Mouse (Mus musculus): ENCODE results near the gene Spindoc. TPM values are rescaled to one million over a fixed set of nuclear protein-coding genes. Genes with fewer than 3 reads are reported as not detected.

The Spindoc gene
- total RNA-seq, 2 experiments from 2014 or later = 21.8 to 23.2 TPM

- intact Hi-C loops (cut with DNase I) = loop anchor here (5.0 to 10.0 kb wide), 4 partner anchors 34 to 276 kb away; partner anchors contain the start of gene Spindoc
- peak; percentile 10 to 22 for DNase-seq
Observed at GRCm38 (mm10) chr19:7340780-7341475, 41.9 kb downstream of the Spindoc start.

GRCm38 (mm10) chr19:7340371-7340779, 42.4 kb downstream of the Spindoc start:
- peak in 1 of 2 experiments; percentile 23 for DNase-seq
- intact Hi-C loops (cut with DNase I) = loop anchor here (5.0 to 10.0 kb wide), 4 partner anchors 33 to 276 kb away; partner anchors contain the start of gene Spindoc

GRCm38 (mm10) chr19:7339867-7340266, 42.9 kb downstream of the Spindoc start:
- no peak for DNase-seq
- intact Hi-C loops (cut with DNase I) = loop anchor here (5.0 to 10.0 kb wide), 4 partner anchors 33 to 275 kb away; partner anchors contain the start of gene Spindoc

GRCm38 (mm10) chr19:7339026-7339425, 43.8 kb downstream of the Spindoc start:
- peak; percentile 29 to 39 for DNase-seq
- intact Hi-C loops (cut with DNase I) = no loop called here

GRCm38 (mm10) chr19:7337781-7338342, 44.9 kb downstream of the Spindoc start:
- intact Hi-C loops (cut with DNase I) = no loop called here
- no peak for DNase-seq

- intact Hi-C loops (cut with DNase I) = no loop called here
- no peak for DNase-seq
Observed at GRCm38 (mm10) chr19:7335656-7336055, 47.1 kb downstream of the Spindoc start.

GRCm38 (mm10) chr19:7334049-7334448, 48.7 kb downstream of the Spindoc start:
- no peak for DNase-seq
- intact Hi-C loops (cut with DNase I) = no loop called here

GRCm38 (mm10) chr19:7321391-7321790, 61.4 kb downstream of the Spindoc start:
- no peak for DNase-seq
- intact Hi-C loops (cut with DNase I) = no loop called here

- intact Hi-C loops (cut with DNase I) = no loop called here
- DNase-seq = no peak
Observed at GRCm38 (mm10) chr19:7320181-7320580, 62.6 kb downstream of the Spindoc start.

- intact Hi-C loops (cut with DNase I) = no loop called here
- DNase-seq = no peak
Observed at GRCm38 (mm10) chr19:7317716-7318115, 65.1 kb downstream of the Spindoc start.

GRCm38 (mm10) chr19:7316822-7317221, 66.0 kb downstream of the Spindoc start:
- intact Hi-C loops (cut with DNase I) = no loop called here
- DNase-seq = no peak

GRCm38 (mm10) chr19:7315587-7315984, 67.2 kb downstream of the Spindoc start:
- DNase-seq = no peak
- intact Hi-C loops (cut with DNase I) = no loop called here

- intact Hi-C loops (cut with DNase I) = no loop called here
- peak in 1 of 2 experiments; percentile 28 for DNase-seq
Observed at GRCm38 (mm10) chr19:7314976-7315586, 67.7 kb downstream of the Spindoc start.

- no peak for DNase-seq
- intact Hi-C loops (cut with DNase I) = no loop called here
Observed at GRCm38 (mm10) chr19:7313660-7314059, 69.1 kb downstream of the Spindoc start.

- intact Hi-C loops (cut with DNase I) = no loop called here
- peak in 1 of 2 experiments; percentile 64 for DNase-seq
Observed at GRCm38 (mm10) chr19:7311306-7311705, 71.5 kb downstream of the Spindoc start.

- DNase-seq = peak; percentile 30 to 51
- intact Hi-C loops (cut with DNase I) = no loop called here
Observed at GRCm38 (mm10) chr19:7310704-7311103, 72.1 kb downstream of the Spindoc start.

- intact Hi-C loops (cut with DNase I) = loop anchor here (5.0 kb wide), 1 partner anchor 32 kb away; the partner anchor contains the start of gene Mark2
Observed at GRCm38 (mm10) chr19:7309738-7310330, 73.0 kb downstream of the Spindoc start.

GRCm38 (mm10) chr19:7307995-7308770, 74.6 kb downstream of the Spindoc start:
- DNase-seq = peak; percentile 29 to 30
- intact Hi-C loops (cut with DNase I) = loop anchor here (5.0 kb wide), 1 partner anchor 34 kb away; the partner anchor contains the start of gene Mark2

More at GRCm38 (mm10) chr19:7309738-7310330, 73.0 kb downstream of the Spindoc start:
- no peak for DNase-seq

GRCm38 (mm10) chr19:7306968-7307367, 75.8 kb downstream of the Spindoc start:
- DNase-seq = peak in 1 of 2 experiments; percentile 44
- intact Hi-C loops (cut with DNase I) = loop anchor here (5.0 kb wide), 1 partner anchor 35 kb away; the partner anchor contains the start of gene Mark2

Data from heart, postnatal 14 days (tissue).